Mouse (Mus musculus) kidney, adult 18-20 months (tissue): ENCODE measurements around the gene Dennd4a.
"Not testable (repeated sequence)": the region's sequence is repeated elsewhere in the genome, so short reads cannot be mapped to it uniquely, and the experiment has no call there.

Experiments
- DNase-seq: peaks from one replicate; pipeline ENCODE4 v3.0.0; 2021

Dennd4a gene

DNA sequence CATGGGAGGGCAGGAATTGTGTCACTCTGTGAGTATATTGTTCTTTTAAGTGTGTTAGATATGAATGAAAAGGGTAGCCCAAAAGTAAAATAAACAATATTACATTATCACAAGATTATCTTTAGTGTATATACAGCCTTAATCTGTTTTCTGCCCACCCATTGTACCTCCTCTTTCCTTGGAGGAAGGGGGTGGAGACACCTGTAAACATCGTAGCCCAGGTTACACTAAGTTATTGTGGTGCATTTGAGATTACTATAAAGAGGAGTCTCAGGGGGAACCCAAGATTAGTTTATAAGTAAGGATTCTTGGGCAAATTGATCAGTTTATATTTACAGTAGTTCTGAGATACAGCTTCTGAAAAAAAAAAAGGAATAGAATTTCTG is 1.3 kb downstream of the Dennd4a start:
- no peak for DNase-seq

DNA sequence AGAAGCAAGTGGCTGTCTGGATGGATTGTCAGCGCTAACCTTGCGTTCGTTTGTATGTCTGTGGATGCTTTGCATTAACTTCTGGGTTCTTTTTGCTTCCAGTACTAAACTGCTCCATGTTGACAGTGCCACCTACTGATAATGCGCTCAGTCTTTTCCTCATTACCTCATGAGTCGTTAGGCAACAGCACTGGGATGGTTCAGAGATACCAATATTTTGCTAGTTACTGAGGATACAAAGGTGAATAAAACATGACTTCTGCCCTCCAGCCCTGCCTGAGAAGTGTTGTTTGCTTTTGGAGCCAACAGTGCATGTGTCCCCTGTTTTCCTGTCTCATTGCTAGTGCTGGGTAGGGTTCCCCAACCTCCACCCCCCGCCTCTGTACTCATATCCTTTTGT is 3.1 kb downstream of the Dennd4a start:
- DNase-seq = no peak

DNA sequence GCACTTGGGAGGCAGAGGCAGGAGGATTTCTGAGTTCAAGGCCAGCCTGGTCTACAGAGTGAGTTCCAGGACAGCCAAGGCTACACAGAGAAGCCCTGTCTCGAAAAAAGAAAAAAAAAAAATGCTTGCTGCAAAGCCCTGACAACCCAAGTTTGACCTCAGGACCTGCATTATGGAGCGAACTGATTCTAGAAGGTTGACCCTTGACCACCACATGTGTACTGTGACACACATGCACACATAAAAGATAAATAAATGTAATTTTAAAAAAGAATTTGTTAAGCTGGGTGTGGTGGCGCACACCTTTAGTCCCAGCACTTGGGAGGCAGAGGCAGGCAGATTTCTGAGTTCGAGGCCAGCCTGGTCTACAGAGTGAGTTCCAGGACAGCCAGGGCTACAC is 8.5 kb downstream of the Dennd4a start:
- not testable (repeated sequence) for DNase-seq

DNA sequence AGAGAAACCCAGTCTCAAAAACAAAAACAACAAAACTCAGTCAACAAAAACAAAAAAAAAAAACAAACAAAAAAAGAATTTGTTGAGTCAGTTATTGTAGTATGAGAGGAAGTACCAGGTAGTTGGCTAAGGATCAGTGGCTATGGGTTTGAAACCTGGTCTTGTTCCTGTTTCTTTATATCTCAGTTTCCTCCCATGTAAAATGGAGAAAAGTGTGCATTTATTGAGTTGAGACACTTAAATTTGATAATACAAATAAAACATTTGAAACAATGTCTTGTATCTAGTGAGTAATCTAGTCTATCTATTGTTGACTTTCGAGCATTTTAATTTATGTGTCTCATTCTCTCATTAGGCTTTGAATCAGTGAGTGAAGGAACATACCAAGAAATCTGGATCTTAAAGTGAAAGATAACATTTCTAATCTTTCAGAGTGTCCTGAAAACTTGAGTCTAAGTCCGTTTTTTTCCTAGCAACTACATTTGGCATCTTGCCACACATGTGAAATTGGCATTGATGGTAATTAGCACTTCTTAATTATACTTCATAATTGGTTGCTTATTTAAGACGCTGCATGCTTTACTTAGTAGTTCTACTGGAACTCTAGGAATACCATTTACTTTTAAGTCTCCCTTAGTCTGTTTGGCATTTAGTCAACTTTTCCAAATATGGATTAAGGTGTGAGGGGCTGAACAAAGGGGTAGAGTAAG is 9.1 kb downstream of the Dennd4a start:
- no peak for DNase-seq

DNA sequence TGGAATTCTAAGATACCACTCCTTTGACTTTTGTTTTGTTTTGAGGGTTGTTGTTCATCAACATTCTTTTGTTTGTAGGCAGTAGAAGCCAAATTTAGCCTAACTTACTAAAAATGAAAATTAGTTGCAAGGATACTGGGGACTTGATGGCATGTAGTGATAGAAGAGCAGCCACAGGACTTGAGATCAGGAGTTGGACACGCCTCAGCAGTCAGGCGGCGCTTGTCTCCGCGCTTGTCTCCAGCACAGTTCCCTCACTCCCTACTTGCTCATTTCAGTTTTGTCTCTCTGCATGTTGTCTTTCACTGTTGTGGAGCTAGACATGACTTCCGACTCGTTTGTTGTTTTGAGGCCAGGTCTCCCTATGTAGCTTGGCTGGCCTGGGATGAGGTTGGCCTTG is 11.1 kb downstream of the Dennd4a start:
- DNase-seq = no peak

DNA sequence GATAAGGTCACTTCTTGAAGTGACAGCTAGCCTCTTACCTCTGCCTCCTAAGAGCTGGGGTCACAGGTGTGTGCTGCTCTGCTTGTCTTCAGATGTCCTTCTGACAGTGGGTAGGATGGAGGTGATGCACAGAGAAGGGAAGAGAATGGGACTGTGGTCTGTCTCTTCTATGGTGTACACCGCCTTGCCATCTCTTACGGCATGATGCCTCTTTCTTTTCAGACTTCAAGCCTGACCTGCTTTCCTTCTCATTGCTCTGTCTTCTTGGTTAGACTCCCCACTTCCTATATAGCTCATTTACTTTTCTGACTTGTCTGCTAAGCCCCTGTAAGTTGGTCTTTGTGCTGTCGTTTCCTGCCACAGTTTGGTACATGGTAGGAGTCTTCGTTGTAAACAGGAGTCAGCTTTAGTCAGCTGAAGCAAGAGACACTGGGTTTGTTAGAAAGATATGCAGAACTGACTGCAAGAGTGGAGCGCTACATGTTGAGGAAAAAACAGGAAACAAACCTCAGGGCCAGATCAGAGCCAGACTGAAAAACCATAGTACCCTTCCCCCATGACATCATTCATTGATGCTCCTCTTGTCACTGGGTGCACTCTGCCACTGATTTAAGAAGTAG is 13.4 kb downstream of the Dennd4a start:
- DNase-seq = no peak

DNA sequence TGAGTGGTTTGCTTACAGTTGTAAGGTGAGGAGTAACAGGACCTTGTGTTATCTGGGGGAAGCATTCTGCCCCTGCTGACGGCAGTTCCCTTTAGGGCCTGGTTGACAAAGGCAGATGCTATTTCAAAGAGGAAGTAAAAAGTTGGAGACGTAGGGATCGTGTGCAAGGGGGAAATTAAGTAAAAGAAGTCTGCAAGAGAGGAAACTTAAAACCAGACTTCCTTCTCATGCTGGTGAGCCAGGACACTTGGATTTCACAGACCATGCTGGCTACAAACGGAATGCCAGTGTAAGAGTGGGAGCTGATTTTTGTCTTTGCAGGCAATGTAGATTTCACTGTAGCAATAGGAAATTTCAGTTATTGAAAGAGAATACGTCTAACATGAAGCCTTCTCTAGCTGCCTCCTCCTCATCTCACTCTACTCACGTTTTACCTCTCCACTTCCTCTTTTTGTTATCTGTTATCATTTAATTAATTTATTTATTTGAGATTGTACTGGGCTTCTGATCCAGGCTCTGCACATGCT is 19.0 kb downstream of the Dennd4a start:
- DNase-seq = no peak

DNA sequence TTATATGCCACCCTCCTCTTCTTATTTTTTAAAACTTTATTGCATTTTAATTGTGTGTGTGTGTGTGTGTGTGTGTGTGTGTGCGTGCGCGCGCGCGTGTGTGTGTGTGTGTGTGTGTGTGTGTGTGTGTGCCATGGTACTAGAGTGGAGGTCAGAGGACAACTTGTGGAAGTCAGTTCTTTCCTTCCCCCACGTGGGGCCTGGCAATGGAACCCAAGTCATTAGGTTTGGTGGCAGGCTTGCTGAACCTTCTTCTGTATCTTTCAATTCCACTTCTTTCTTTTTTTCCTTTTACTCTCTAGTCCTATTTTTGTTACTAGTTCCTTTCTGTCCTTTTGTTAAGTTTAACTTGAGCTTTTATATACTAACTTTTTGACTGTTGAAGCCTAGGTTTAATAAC is 19.5 kb downstream of the Dennd4a start:
- no peak for DNase-seq

DNA sequence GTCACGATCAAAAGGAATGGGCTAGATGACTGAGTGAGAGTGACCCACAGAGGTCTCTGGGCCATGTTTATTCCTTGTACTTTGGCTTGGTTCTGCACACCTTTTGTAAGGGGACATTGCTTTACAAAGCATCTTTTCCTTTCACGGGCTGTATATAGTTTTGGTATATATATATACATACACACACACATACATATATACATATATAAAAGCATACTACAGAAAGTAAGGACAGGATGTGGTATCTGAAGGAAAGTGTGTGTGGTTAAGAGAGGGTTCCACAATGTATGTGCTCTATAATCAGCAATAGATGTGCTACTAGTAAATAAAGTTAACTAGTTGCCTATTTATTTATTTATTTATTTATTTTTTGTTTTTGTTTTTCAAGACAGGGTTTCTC is 20.6 kb downstream of the Dennd4a start:
- DNase-seq = no peak

DNA sequence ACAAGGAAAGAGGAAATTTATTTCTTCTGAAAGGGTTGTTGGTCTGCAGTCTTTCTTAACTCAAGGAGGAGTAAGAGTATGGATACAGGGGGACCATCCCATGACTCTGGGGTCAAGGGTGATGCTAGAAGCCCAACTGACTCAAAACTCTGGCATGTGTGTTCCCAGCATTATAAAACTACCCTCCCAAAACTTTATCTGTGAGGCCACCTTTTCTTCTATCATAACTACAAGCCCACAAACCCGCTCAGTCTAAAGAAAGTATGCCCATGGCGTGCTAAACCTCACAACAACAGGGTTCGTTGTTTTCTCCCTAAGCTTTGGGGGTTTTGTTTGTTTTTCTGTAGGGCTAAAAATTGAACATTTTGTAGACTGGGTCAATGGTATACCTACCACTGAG is 23.3 kb downstream of the Dennd4a start:
- no peak for DNase-seq

DNA sequence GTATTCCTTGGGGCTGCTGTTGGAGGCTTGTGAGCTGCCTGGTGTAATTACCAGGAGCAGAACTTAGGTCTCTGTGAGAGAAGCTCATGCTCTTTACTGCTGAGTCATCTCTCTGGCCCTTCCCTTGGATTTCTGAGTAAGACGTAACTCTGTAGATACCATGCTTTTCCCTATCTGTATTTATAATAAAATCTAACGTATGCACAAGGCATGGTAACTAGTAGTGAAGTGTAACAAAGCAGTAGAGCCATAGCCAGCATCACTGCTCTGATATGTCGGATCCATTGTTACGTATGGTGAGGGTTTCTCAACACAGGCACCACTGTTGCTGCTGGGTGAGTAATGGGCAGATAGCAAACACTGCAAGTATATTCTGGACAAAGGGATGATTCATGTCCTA is 34.2 kb downstream of the Dennd4a start:
- DNase-seq = no peak

DNA sequence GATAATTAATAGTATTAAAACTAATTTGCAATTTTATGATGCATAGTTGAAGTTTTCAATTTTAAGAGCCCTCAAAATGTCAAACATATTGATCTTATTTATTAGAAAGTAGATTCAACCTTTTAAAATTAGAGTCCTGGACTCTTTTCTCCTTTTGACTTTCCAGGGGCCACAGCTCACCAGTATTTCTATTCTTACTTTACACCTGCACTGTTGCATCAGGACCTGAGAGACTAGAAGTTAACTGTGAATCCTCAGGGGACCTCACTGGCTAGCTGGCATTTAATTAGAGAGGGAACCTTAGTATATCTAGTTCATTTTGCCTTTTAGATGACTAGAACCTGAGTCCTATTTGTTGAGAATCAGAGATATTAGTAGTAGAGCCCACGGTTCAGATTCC is 38.4 kb downstream of the Dennd4a start:
- DNase-seq = no peak

DNA sequence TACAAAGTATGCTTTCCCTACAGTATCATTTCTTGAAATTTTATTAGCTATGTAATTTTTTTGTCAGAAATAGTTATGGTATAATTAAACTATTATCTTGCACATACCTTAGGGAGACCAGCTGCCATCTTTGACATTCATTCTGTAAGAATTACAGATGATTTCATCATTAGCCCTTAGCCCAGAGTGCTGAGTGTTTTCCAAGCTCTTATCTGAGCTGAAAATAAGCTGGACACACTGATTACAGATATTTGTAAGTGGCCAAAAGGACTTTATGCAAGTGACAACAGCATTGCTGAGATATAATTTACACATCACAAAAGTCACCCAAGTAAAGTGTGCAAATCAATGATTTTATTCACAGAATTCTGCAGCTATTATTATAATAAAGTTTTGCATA is 48.9 kb downstream of the Dennd4a start:
- DNase-seq = no peak

DNA sequence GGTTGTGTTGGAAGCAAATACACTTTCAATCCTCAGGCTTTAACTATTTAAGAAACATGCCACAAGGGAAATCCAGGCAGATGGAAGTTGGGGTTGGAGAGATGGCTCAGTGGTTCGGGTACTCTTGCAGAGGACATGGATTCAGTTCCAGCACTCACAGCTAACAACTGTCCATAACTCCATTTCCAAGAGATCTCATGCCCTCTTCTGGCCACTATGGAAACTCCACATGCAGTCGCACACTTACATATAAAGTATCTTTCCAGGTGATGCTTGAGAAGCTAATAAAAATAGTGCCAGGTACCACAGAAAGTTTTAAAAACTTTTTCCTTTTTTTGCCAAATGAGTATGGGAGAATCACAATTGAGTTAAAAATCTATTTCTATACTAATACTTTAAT is 51.5 kb downstream of the Dennd4a start:
- no peak for DNase-seq

DNA sequence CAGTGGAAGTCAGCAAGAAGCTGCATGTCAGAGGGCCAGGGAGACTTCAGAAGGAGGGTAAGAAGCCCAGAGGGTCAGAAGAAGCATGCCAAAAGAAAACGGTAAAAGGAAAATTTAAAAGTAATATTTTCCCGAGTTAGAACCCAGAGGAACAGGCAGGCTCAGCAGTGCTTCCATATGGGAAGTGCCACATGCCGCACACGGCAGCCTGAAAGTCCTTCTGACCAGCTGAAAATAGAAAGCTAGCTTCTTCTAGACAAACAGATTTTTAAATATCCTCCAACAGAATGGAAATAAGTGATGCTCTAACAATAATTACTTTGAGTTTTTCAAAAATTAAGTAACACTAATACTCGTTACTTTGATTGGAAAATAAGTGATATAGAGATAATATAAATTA is 74.9 kb downstream of the Dennd4a start:
- no peak for DNase-seq

DNA sequence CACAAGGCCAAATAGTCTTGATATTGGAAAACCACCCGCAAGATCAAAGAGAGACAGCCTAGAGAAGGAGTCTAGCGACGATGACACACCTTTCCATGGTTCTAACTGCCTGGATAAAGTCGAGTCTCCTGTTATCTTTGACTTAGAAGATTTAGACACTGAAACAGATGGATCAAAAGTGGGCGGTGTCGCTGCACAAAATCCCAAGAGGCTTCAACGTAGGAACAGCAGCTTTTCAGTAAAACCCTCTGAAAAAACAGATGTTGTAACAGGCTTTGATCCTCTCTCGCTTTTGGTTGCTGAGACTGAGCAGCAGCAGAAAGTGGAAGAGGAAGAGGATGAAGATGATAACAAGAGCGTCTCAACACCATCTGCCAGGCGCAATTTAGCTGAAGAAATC is 85.5 kb downstream of the Dennd4a start:
- no peak for DNase-seq

DNA sequence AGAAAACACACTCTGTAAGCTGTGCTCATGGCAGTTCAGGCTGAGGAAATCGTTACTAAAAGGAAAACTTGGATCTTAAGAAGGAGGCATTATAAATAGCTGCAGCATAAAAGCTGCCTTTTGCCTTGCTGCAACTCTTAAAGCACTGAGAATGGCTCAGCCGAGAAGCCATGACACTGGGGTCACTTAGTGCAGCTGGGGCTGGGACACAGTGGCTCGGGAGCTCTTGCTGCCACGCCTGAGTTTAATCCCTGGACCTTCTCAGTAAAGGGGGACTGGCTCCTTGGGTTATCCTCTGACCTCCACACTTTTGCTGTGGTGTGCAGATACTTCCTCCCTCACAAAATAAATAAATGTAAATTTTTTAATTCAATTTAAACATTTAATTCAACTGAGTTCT is 91.7 kb downstream of the Dennd4a start:
- no peak for DNase-seq

DNA sequence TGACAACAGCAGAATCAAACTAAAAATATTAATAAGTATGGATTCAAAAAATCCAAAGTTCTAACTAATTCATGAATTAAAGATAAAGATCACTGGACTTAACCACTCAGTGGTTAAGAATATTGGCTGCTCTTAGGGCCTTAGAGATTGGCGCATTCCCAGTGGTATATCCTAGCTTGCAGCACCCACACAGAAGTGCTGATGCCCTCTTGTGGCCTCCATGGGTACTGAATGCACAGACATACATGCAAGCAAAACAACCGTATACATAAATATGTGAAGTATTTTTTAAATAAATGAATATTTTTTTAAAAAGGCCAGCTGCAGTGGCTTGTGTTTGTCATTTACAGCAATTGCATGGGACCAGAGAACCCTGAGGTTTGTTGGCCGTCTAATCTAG is 92.2 kb downstream of the Dennd4a start:
- peak; percentile 82 for DNase-seq

DNA sequence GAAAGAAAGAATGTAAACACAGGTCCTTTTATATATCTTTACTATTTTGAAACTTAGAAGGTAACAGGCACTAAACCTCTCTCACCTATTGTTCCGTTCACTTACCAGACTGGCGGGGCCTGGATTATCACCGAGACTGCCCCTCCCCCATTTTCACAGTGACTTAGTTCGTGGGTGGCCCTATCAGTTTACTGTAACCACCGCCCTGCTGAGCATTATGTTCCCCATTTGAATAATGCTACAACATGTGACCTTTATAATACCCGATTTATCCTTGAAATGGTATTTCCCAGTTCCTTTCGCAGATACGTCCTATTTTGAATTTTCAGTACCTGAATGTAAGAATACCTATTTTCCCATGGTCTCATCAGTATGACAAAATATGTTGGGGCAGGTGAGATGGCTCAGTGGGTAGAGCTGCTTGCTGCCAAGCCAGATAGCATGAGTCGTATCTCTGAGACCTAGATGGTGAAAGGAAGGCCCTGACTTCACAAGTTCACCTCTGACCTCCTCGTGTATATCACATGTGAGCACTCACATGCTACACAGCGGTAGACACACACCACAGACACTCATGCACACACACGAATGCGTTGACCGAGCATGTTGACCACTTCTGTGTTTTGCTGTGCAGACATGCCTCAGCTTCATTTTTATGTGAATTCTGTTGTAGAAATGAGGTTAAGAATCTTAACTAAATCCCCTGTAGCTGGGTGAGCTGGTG is 93.9 kb downstream of the Dennd4a start:
- no peak for DNase-seq

DNA sequence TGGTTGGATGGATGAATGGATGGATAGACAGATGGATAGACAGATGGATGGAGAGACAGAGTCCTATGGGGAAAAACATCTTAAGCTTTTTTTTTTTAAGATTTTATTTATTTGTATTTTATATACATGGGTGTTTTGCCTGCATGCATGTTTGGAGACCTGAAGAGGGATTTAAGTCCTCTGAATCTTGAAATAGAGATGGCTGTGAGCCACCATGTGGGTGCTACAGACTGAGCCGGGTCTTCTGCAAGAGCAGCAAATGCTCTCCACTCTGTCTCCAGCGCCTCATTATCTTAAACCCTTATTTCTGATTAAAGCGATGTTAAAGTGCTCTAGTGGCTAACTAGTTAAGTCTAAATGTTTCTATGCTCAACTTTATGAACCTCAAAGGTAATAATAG is 96.3 kb downstream of the Dennd4a start:
- no peak for DNase-seq

DNA sequence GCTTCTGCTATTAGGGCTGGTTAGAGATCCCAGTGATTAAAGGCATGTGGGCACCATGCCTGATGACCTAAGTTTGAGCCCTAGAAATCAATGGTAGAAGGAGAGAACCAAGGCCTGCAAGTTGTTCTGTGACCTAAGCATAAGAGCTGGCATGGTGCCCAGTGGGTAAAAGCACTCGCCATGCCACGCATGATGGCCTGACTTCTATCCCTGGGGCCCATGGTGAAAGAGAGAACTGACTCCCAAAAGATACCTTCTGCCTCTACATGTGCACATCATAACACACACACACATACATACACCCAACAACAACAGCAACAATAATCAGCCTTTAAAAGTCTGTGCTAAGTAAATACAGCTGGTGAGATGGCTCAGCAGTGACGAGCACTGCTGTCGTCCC is 102.3 kb downstream of the Dennd4a start:
- no peak for DNase-seq

DNA sequence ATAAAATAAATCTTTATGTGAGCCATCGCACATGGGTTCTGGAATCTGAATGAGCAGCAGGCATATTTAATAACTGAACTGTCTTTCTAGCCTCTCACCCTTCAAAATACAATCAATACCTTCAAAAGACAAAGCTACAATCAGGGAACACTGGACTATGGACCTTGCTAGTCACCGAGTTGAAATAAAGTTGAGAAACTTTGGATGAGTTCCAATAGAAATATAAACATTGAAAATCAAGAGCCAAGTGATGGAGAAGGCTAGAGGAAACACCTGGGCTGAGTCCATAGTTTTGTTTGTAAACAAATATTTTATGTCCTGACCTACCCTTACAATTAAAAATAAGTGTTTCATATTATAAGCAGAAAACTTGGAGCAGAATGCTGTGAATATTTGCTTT is 102.8 kb downstream of the Dennd4a start:
- no peak for DNase-seq

DNA sequence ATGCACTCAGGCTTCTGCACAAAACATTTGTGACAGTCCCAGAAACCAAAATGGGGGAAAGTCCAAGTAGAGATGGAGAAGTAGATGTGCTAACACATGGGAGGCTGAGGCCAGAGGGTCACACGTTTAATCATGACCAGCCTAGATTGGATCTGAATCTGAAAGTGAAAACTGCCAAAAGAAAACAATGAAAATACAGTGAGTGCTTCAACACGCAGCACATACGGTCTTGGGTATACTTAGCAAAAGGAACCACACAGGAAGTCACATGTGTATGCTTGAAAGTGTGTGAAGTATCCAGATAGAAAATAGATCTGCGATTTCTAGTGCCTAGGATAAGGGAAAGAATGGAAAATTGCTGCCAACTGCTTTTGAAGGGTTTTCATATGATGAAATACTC is 103.5 kb downstream of the Dennd4a start:
- no peak for DNase-seq

DNA sequence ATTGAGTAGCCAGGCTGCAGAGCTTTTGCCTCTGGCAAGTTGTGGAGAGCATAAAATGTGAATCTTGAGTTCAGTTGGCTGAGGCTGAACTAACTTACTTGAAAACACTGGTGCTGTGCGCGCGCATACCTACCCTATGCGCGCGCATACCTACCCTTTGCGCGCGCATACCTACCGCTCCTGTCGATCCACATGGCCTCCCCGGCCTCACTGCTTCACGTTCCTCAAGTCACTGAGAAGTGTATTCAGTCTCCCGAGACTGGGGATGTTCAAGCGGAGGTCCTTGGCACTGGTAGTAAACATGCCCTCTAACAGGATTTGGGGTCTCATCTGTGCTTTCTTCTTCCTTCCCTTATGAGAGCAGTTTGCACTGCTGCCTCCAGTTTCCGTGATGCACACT is 107.4 kb downstream of the Dennd4a start:
- DNase-seq = no peak
